Mouse (Mus musculus) ES-CJ7 (cell line): Measurements from ENCODE around the gene Map6d1.

Experiments used
- DNase-seq: peaks from one replicate; pipeline ENCODE4 v3.0.0; 2011; ENCODE audit warnings: low read depth, low spot score

Map6d1 gene

GRCm38 (mm10) chr16:20240468-20241414, at the start of gene Map6d1:
Gene Map6d1 (minus strand): TSS chr16:20241358.
- peak; percentile 49 for DNase-seq

DNA sequence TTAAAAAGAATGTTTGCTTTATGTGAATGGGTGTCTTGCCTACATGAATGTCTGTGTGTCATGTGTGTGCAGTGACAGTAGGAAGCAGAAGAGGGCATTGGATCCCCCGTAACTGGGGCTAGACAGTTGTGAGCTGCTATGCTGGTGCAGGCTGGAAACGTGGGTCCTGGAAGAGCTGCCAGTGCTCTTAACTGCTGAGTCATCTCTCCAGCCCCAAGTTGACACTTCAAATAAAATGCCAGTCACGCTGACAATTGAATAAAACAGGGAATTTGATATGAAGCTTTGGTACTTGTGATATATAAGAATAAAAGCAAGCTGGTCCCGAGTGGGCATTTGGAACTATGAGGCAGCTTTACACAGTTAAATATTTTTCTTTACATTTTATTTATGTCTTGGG, 39.1 kb upstream of the Map6d1 start:
- DNase-seq, result no peak

- DNase-seq, result no peak
Measured at GRCm38 (mm10) chr16:20279395-20279794, 38.2 kb upstream of the Map6d1 start.

GRCm38 (mm10) chr16:20272994-20273393, 31.8 kb upstream of the Map6d1 start:
- DNase-seq, result no peak

GRCm38 (mm10) chr16:20271339-20271738, 30.2 kb upstream of the Map6d1 start:
- no peak for DNase-seq

- DNase-seq, result no peak
Measured at GRCm38 (mm10) chr16:20265089-20265488, 23.9 kb upstream of the Map6d1 start.

DNA sequence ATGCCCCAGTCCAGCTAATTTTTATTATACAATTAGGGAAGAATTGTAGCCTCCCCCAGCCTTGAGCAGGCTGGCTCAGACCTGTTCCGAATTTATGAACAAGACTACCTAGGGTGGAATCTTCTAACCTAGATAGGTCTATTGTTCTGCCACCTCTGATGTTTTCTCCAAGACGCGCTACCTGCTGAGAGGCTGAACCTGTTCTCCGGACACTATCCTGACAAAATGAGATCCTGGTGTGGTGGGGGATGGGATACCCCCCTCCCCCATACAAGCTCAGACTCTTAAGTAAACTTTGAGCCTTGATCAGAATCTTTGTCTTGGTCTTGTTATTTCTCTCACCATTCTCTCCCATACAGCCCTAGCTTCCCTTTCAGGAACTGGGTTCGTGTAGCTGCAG, 16.8 kb upstream of the Map6d1 start:
- peak; percentile 79 for DNase-seq

- no peak for DNase-seq
Measured at GRCm38 (mm10) chr16:20248442-20249174, 7.5 kb upstream of the Map6d1 start.

DNA sequence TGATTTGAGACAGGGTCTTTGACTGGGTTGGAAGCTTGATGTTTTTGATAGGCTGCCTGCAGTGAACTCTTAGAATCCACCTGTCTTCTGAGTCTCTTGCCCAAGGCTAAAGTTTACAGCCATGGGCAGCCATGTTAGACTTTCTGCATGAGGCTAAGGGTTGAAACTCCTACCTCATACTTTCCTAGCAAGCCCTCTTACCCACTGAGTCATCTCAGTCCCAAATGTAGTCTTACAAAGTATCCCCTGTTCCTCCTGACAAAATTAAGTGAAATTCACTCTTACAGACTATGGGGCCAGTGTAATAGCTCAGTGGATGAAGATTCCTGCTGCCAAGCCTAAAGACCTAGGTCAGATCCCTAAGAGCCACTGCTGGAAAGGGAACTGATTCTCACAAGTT, 5.9 kb upstream of the Map6d1 start:
- DNase-seq, result no peak

- no peak for DNase-seq
Measured at GRCm38 (mm10) chr16:20238646-20239045, 2.5 kb downstream of the Map6d1 start.

- DNase-seq, result no peak
Measured at GRCm38 (mm10) chr16:20237426-20237825, 3.7 kb downstream of the Map6d1 start.

GRCm38 (mm10) chr16:20234406-20234805, 6.8 kb downstream of the Map6d1 start:
- DNase-seq, result no peak

GRCm38 (mm10) chr16:20228167-20228566, 13.0 kb downstream of the Map6d1 start:
- DNase-seq, result no peak

- DNase-seq, result no peak
Measured at GRCm38 (mm10) chr16:20227504-20227903, 13.7 kb downstream of the Map6d1 start.

- no peak for DNase-seq
Measured at GRCm38 (mm10) chr16:20226676-20227075, 14.5 kb downstream of the Map6d1 start.

- no peak for DNase-seq
Measured at GRCm38 (mm10) chr16:20222726-20223125, 18.4 kb downstream of the Map6d1 start.

DNA sequence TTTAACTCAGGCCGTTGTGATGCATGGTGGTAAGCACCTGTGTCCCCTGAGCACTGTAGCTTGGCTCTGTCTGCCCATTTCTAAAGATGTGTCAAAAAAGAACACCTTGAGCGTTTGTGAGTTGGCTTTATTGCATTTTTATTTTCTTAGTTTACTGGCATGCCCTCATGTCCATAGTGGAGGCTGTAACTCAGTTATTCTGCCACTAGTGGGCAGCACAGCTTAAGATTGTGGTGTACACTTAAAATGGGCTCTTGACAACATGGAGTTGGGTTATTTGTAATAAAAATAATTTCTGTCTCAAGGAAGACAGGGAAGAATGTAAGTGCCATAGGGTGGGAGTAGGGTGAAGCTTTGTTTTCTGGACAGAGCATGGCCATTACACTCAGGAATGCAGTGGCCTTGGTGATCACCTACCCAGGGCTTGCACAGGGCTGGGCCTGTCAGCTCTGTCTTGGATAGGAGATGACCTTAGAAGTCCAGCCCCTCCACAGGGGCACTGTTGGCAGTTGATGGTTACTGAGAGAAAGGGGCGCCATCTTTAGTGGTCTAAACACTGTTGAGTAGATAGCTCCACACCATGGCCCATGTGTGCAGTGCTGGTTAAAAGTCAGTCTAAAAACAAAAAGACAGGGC, 27.4 kb downstream of the Map6d1 start:
- DNase-seq, result peak; percentile 58

GRCm38 (mm10) chr16:20199501-20200201, 41.5 kb downstream of the Map6d1 start:
- peak; percentile 48 for DNase-seq

- no peak for DNase-seq
Measured at GRCm38 (mm10) chr16:20196962-20197361, 44.2 kb downstream of the Map6d1 start.

GRCm38 (mm10) chr16:20195546-20195945, 45.6 kb downstream of the Map6d1 start:
- DNase-seq, result peak; percentile 51

DNA sequence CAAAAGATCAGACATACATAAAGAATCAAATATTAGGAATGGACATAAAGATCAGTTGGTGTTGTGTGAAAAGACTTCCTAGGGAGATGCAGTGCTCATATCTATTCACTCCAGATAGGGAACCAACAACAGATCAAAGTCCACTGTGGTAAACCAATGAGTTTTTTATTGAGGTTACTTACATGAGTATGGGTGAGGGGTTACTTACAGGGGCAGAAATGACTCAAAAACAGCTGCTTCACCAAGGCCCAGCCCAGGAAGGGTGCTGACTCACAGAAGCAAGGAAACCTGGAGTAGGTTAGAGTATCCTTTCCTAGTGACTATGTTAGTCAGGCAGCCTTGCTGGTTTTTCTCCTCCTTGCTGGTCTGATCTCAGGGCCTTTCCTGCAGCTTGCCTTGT, 49.1 kb downstream of the Map6d1 start:
- no peak for DNase-seq
